Mouse (Mus musculus): ENCODE data around the gene Iqcf5. TPM values are rescaled to one million over a fixed set of nuclear protein-coding genes. Genes with fewer than 3 reads are reported as not detected.

Iqcf5 gene
- total RNA-seq (2021): 1 to 10 TPM in 1 of 2 experiments, not detected in 1; 1.5 TPM
- long read RNA-seq: 0 reads

DNA sequence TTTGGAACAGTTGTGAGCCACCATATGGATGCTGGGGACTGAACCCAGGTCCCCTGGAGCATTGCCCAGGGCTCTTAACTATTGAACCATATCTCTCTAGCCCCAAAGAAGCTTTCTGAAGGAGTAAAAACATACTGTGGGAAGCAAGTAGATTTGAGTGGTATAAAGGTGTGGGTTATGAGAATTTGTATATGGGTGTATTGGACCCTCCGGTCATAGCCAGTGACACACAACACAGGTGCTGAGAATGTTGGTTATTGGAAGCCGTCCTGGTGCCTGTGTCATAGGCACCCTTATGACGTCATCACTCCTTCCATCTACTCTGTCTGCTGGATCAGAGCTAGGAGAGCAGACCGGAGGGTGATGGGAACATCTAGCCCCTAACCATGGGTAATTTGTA is at the start of gene Iqcf5:
Gene Iqcf5 (plus strand): TSS at position 301 of the 400 bp plus-strand sequence.
- no peak for DNase-seq (ENCODE audit: low spot score in 2 of 2)

DNA sequence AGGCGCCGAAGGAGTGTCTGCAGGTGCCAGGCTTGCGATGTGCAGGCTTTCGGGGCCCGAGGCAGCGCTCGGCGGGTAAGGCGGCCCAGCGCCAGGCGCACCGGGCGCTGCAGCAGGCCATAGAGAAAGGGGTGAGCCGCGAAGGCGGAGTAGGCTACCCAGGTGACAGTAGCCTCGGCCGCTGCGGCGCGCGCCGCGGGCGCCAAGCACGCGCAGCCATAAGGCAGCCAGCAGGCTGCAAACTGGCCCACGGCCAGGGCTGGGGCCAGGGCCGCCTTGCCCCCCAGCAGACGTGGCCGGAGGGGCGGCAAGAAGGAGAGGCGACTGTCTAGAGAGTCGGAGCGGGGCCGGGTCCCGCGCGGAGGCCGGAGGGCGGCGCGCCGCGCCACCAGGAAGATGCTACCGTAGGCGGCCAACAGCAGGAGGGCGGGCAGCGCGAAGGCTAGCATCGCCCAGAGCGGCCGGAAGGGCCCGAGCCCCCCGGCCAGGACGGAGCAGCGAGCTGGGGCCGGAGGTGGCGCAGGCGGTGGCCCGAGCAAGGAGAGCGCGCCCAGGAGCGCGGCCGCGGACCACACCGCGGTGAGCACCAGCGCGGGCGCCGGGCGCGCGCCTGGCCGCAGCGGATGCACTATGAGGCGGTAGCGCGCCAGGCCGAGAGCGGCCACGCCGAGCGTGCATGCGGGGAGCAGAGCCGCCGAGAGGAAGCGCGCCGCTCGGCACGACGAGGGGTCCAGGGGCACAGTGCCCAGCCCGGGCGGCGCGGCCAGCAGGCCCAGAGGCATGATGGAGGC is 49.4 kb upstream of the Iqcf5 start:
- DNase-seq (ENCODE audit: low spot score in 2 of 2): peak; percentile 75 to 85

DNA sequence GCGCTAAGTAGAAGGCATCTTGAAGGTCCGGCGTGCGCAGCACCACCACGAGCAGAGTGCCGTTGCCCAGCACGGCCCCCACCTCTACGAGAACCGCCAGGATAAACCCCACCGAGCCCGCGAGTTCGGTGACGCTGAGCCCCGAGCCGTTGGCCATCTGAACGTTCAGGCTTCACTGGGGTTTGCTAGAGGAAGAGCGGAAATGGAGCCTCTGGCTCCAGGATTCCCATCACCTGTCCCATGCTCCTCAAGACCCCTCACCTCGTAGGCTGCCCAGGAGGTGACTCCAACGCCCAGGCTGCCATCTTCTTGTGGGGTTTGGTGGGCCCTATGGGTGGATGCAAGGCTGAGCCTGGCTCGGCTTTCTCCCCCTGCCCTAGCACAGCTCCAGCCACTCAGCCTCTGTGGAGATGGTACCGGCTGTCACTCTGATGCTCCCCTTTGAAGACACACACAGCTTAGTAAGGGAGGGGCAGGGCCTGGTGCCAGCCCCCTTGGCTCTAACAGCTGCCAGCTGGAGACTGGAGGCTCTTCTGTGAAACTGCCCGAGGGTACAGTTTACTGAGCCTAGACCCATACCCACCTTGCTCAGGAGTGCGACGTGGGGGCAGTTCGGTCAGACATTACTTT is 48.7 kb upstream of the Iqcf5 start, which contains the start of gene Gpr62:
Gene Gpr62 (minus strand): TSS at position 368 of the 630 bp plus-strand sequence.
- DNase-seq (ENCODE audit: low spot score in 2 of 2): peak; percentile 65 to 73

GRCm38 (mm10) chr9:106466721-106467120 is 47.7 kb upstream of the Iqcf5 start:
- DNase-seq (ENCODE audit: low spot score in 2 of 2): no peak

DNA sequence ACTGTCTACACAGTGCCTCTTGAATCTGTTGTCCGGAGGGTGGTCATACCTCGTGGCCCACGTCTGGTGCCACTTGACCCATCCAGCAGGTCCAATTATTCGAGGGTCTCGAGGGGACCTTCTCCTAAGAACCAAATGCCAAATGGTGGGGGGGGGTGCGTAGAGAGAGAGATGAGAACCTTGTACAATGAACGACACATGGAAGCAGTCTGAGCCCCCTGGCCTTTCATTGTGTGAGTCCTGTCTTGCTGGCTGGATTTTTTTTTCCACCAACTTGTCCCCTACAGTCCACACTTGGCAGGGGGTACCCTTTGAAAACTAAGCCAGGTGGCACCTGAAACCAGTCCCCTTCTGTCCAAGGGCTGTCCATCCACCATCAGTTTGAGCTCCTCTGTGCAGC is 46.6 kb upstream of the Iqcf5 start:
- DNase-seq (ENCODE audit: low spot score in 2 of 2): no peak

GRCm38 (mm10) chr9:106469317-106469716 is 45.1 kb upstream of the Iqcf5 start:
- no peak for DNase-seq (ENCODE audit: low spot score in 2 of 2)

DNA sequence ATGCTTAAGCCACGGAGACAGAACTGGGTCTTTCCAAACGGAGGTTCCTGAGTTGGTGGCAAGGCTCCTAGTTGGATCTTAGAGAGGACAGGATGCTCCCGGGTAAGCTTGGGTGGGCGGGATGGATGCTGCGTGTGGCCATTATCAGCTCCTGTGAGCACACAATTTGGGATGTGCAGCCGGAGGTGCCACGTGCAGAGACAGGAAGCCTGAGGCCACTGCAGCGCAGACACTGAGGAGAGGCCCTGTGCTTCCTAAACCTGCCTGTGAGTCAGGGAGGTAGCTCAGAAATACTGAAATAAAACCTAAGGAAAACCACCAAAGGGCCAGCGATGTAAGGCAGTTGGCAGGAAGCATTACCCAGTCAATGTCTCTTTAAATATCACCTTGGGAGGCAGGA is 44.6 kb upstream of the Iqcf5 start:
- DNase-seq (ENCODE audit: low spot score in 2 of 2): no peak

GRCm38 (mm10) chr9:106470991-106471750 is 43.2 kb upstream of the Iqcf5 start:
- no peak for DNase-seq (ENCODE audit: low spot score in 2 of 2)

- DNase-seq (ENCODE audit: low spot score in 2 of 2): no peak
These were observed 42.5 kb upstream of the Iqcf5 start for GRCm38 (mm10) chr9:106471892-106472291.

GRCm38 (mm10) chr9:106472321-106472720 is 42.1 kb upstream of the Iqcf5 start:
- no peak for DNase-seq (ENCODE audit: low spot score in 2 of 2)

- peak; percentile 5 to 15 for DNase-seq (ENCODE audit: low spot score in 2 of 2)
These were observed 41.2 kb upstream of the Iqcf5 start for GRCm38 (mm10) chr9:106473081-106473752.

DNA sequence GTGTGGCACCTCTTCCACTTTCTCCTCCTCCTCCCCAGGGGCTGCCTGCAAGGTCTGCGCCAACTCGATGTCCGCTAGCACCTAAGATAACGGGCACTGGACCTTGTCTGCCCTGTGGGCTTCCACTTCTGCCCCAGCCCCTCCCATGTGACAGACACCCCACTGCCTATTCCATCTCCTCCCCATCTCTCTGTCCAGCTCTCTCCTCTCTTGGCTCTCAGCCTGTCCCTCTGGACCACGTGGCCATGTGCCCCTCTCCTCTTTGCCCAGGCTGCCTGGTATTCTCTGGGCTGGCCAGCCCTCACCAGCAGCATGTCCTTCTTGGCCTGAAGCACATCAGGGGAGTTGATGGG is 40.6 kb upstream of the Iqcf5 start:
- peak in 1 of 2 experiments; percentile 14 for DNase-seq (ENCODE audit: low spot score in 2 of 2)

DNA sequence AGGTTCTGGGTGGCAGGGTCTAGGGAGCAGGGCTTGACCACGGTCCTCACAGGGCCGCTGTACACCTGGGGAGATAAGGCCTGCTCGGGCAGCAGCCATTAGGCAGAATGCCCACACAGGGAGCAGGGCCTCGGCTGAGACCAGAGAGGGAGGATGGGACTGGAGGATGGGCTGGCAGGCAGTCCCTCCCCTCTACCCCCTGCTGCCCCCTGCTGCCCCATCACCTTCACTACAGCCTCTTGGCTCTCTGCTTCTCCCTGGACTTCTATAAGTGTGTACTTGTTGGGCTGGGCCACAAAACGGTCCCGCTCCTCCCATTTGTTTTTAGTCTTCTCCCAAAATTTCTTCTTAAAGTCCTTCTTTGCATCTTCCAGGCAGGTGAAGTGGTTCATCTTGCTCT is 39.9 kb upstream of the Iqcf5 start:
- peak; percentile 57 to 67 for DNase-seq (ENCODE audit: low spot score in 2 of 2)

DNA sequence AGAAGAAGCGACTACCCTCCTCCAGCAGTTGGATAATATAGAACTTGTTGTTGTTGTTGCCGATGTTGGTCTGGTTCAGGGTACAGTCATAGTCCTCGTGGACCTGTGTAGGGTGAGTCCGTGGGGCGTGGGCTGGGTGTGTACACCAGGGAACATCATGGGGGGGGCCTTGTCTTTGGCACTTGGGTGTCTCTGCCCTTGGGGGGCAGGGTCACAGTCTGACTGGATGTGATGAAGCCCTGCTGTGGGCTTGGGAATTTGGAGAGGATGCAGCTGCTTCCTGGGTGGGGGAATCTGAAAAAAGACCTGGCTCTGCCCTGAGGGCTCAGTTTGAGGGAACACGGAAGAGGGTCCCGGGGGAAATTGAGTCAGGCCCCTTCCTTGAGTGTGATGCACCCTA is 39.3 kb upstream of the Iqcf5 start:
- peak; percentile 4 to 20 for DNase-seq (ENCODE audit: low spot score in 2 of 2)

DNA sequence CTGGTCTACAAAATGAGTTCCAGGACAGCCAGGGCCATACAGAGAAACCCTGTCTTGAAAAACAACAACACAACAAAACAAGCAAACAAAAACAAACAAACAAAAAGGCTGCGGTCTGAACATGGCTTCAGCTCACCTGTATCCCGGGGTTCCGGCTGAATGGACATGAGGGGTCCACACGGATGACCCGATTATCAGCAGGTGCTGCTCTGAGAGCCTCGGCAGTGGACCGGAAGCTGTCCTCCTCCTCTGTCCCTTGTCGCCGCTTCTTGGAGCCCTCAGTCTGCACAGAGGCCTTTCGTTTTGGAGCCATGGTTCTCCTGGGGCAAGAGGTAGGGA is 38.7 kb upstream of the Iqcf5 start, which contains the start of gene Rrp9:
Gene Rrp9 (plus strand): TSS at position 301 of the 339 bp plus-strand sequence.
- DNase-seq (ENCODE audit: low spot score in 2 of 2): no peak

DNA sequence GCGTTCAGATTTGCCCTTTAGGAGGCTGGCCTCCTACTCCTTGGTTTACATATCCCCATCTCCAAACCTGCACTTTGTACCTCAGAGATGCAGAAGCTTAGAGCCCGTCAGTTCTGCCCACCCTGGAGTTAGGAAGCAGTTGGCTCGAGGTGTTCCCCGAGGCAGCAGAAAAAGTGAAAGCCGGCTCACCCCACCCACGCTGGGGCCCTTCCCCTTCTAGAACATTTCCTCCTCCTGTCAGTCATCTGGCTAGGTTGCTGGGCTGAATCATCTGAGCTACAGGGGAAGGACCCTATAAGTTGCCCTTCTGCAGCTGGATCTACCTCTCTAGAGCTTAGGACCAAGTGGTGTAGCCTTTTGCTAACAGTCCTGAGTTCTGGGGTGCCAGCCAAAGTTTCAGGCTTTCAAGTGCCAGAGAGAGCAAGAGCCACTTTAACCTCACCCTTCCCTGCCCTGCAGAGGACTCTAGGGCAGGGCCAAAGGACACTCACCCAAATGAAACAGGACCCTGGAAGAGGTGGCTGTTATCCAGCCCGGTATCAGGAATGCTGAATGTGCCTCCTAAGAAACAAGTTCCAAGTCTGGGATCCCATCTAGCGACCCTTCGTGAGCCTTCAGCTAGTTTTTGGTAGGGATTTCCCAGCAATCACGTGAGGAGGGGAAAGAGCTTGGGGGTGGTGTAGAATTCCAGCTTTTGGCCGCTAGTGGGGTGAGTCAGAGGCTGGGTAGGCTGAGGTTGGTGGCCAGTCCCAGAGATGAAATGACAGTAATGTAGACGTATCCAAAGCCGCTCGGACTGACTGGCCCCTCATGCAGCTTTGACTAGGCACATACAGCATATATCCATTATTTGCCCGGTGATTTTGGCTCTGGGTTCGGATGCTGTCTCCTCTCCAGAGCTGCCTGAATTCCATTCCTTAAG is 38.1 kb upstream of the Iqcf5 start:
- peak in 1 of 2 experiments; percentile 26 for DNase-seq (ENCODE audit: low spot score in 2 of 2)

GRCm38 (mm10) chr9:106476924-106477484 is 37.4 kb upstream of the Iqcf5 start, which contains the start of gene Parp3:
Gene Parp3 (minus strand): TSS chr9:106476949.
- DNase-seq (ENCODE audit: low spot score in 2 of 2): peak; percentile 99

- DNase-seq (ENCODE audit: low spot score in 2 of 2): peak; percentile 4 to 10
These were observed 36.7 kb upstream of the Iqcf5 start for GRCm38 (mm10) chr9:106477649-106478048.

DNA sequence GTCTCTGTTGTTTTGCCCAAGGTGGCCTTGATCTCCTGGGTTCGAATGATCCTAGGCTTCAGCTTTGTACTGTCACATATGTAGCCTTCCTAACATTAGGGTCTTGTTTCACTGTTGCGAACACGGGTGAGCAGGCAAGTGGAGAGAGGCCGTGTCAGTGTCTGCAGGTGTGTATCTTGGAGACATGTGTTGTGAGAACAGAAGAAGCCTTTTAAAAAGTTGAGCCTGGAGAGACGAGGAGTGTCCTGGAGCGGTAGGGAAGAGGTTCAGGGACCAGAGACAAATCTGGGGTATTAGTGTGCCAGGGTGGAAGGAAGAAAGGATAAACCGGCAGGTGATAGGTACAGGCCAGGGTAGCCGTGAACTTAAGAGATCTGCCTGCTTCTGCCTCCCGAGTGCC is 36.3 kb upstream of the Iqcf5 start:
- DNase-seq (ENCODE audit: low spot score in 2 of 2): peak; percentile 1 to 8

DNA sequence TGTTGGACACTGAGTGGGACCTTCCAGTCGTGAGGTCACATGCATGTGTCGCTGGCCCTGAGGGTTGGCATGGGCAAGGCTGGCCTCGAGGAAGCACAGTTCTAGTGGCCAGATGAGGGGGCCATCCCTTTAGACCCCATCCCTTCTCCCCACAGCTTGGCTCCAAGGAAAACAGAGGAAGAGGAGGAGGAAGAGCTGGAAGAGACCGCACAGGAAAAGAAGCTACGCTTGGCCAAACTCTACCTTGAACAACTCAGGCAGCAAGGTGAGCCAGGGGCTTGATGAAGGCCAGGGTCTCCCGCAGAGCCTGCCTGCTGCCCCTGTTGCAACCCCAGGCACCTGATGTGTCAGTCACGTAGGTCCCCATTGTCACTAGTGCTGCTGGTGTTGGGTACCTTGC is 33.8 kb upstream of the Iqcf5 start:
- no peak for DNase-seq (ENCODE audit: low spot score in 2 of 2)

All from layer of hippocampus, postnatal 10 days (tissue).